Mouse (Mus musculus): ENCODE results near the gene AL607142.1.

AL607142.1 gene

DNA sequence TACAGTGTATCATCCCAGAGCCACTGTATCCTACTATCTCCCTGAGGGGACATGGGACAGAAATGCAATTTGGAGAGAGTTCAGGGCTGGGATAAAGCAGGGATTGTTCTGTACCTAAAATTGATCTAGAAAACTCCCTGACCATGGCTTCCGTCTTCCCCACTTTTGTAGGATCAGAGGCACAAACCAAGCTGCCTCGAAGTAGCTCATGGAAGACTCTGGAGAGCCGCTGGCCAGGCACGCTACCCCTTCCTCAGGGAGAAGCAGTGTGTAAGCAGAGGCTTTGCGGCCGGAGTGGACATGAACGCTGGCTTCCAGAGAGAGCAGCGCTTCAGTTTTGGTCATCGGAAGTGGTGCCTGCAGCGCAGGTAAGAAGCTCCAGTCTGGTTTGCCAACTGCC, at the start of gene AL607142.1:
Gene AL607142.1 (plus strand): TSS at position 301 of the 400 bp plus-strand sequence.
- DNase-seq = no peak

DNA sequence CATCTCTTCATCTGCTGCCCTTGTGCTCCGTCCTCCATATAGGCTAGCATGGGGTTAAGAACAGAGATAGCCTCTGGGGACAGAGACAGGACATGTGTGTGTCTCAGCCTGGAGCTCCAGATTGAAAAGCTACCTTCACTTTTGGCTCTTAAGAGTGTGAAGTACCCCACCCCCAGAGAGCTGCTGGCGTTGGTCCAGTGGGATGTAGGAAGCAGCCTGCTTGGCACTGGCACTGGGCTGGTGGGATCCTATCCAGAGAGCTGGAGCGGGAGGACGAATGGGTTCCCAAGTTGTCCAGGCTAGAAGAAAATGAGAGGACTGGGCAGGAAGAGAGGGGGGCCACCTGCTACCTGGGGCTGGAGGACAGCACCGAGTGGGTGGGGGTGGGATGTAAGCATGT, 46.4 kb upstream of the AL607142.1 start:
- DNase-seq = no peak

DNA sequence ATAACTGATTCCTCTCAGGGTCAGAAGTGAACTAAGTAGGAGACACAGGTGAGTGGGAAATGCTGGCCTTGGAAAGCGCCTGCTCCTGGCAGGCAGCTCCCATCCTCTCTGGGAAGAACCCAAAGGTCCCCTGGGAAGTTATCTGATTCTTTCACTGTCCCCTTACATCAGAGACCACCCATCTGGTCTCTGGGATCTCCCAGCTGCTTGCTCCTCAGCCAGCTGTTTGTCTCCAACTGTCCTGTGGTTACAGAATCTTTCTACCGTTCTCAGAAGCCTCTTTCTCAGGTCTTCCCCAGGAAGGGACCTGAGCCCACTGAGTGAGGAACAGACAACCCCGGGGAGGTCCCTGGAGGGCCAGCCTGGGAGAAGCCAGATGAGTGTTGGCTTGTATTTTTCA, 42.4 kb upstream of the AL607142.1 start:
- no peak for DNase-seq

DNA sequence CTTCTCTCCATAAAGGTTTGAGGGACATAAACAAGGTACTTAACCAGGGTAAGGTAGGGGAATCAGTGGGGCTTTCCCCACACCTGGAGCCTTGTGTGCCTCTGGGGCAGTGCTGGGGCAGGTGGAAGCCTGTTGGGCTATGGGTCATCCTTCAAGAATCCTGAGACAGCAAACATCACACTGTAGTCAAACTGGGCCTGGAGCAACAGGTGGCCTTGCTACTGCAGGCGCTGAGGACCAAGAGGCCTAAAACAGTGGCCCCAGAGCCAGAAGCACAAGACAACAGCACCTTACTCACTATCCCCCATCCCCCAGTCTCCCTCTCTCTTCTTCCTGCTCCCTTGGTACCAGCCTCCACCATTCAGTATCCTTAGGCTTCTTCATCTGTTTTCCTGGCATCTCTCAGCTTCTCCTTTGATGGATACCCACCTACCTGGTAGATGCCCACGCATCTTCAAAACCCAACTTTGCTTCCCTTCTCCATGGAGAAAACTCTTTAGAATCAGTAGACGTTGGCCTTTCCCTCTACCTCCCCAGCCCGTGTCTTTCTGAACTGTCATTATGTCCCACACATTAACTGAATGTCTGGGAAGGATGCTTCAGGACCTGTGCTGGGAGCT, 41.5 kb upstream of the AL607142.1 start:
- DNase-seq = no peak

DNA sequence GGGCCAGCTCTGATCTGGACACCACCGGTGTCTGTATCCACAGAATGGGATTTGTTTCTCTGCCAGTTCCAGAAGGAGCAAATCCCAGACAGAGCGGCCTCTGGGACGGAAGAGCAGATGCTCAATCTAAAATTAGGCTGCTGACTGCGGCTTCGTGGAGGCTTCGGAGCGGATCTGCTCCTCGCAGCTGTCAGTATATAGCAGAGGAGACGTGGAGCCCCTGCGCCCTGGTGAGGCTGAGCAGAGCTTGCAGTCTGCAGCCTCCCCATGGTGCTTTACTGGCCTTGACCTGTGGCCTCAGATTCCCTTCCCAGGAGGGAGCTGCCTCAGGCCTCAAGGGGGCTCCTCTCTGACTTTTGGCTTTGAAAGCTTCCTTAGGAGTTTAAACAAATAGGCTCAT, 40.7 kb upstream of the AL607142.1 start:
- DNase-seq = no peak

DNA sequence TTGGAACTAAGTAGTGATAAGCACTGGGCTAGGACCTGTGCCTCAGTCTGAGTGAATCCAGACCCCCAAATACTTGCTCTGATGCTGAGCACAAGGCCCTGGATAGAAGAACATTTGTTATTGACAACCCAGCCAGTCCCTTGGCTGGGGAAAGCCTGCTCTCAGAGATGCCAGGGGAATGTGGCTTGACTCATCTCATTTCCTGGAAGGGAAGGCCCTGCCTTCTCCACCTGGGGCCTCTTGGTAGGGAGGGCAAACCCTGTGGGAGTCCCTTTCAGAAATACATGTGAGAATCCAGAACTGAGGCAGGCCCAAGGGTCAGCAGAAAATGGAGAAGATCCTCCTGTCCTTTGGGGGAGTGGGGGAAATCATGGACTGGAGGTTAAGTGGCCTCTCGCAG, 37.1 kb upstream of the AL607142.1 start:
- DNase-seq = no peak

DNA sequence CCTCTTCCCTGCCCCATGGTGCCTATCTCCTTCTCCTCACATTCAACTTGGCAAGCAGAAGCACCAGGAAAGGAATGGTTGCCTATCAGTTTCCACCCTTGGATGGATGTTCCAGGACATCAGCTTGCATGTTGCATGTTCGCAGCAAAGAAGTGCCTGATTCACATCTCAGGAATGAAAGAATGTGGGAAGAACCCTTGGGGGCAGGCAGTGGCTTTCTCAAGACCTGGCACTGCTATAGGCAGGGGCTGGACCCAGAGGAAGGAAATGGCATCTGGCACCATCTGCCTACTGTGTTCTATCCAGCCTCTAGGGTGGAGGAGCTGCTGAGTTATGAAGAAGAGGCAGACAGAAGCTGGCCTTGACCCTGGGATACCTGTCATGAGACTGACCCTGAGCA, 34.9 kb upstream of the AL607142.1 start:
- DNase-seq = no peak

DNA sequence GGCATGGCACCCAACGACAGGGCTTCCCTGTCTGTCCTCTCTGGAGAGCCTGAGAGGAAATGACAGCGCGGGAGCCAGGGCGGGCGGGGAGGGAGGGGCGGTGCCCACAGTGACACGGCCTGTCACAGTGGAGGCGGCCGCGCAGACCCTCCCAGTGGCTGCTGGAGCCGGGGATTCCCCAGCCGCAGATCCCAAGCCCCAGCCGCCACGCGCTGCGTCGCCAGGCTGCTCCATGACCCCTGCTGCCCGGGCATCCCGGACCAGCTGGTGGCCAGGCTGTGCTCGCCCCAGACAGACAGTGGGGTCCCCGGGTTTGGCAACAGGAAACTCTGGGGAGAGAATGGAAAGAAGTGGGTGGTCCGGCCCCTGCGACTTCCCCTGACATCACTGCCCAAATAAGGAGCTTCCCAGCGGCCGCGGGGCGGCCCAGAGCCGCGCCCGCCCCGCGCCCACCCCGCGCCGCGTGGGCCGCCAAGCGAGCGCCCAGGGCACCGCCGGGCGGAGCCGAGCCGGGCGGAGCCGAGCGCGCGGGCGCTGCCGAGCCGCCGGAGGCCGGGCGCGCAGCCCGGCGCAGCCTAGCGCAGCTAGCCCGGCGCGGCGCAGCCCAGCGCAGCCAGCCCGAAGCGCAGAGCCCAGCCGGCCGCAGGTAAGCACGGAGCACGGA, 32.3 kb upstream of the AL607142.1 start:
- peak; percentile 51 to 59 for DNase-seq

DNA sequence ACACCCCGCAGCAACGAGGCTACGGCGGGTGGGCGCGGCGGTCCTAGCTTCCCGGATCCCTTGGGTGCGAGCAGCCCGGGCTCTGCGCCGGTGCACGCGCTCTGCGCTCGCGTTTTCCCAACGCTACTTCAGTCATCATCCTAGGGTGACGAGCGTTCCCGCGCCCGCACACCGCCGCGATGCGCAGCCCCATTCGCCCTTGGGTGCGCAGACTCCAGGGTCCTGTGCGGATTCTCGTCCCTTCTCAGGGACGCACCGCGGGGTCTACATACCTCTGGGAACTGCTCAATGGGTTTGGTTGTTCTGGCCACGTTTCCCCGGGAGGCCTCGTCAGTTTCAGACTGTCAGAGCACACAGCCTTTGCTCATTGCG, 31.8 kb upstream of the AL607142.1 start:
- DNase-seq = peak; percentile 32 to 42

DNA sequence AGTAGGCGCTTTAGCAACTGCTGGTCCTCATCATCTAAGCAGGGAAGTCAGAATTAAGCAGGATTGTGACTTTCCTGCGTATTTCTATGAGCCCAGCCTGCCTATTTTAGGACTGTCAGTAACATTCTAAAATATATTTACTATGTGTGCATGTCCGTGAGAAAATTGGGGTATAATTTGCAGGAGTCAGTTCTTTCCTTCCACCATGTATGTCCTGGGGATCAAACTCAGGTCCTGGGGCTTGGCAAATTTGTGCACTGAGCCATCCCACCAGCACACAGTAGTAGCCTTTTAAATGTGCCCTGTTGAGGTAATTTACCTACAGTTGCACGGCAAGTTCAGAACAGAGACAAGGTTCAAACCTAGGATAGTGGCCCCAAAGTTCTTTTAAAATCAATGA, 28.5 kb upstream of the AL607142.1 start:
- no peak for DNase-seq

DNA sequence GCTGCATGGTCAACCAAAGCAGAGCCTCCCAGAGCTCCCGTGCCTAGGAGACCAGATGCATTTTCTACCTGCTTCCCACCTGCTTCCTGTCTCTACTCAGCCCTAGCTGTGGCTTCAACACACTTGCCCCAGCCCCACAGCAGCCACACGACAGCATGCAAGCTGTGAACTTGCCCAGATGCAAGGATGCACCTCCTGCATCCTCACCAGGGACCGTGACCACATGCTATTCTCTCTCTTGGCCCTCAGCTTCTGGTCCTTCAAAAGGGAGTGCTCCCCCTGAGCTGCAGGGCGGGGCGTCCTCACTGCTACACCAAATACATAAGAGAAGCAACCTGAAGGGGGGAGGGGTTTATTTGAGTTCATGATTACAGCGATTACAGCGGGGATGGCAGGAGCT, 27.8 kb upstream of the AL607142.1 start:
- DNase-seq = no peak

DNA sequence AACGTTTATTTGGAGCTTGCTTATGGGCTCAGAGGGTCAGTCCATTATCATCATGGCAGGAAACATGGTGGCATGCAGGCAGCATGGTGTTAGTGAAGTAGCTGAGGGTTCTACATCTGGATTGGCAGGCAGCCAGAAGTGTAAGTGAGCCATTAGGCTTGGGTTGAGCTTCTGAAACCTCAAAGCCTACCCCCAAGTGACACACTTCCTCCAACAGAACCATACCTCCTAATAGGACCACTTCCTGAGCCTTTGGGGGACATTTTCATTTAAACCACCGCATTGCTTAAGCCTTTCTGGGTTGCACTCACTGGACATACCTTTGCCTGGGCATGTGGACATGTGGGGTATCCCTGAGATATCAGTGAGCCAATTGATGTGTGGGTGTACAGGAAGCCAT, 23.3 kb upstream of the AL607142.1 start:
- no peak for DNase-seq

DNA sequence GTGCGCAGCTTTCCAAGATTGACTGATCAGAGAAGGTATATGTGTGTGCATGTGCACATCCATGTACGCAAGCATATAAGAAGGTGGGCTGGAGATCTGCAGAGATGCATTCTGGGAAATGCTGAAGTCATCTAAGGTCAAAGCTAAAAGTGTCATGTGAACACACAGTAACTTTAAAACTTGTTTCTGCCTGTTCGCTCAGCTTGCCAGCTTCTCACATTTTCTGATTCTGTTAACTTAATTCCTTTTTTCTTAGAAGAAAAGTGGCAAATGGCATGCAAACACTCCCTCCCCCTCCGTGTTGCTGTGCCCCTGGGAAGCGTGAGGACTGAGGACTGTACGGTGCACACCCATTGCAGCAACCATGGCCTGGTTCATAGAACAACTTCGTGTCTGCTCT, 22.3 kb upstream of the AL607142.1 start:
- no peak for DNase-seq

DNA sequence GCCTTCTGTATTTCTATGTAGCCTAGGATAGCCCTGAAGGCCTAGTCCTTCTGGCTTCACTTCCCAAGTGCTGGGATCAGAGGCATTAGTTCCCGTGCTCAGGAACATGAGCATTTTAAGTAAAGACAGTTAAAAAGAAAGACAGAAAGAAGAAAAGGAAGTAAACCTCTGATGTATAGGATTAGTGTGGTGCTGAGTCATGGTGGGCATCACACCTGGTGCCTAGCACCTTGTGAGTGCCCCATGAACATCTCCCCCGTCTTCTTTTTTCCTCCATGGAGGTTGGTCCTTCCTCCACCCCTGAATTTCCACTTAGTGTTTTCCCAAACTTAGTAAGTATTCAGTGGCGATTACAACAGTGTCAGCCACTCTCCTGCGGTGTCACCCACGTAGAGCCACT, 20.2 kb upstream of the AL607142.1 start:
- DNase-seq = no peak

DNA sequence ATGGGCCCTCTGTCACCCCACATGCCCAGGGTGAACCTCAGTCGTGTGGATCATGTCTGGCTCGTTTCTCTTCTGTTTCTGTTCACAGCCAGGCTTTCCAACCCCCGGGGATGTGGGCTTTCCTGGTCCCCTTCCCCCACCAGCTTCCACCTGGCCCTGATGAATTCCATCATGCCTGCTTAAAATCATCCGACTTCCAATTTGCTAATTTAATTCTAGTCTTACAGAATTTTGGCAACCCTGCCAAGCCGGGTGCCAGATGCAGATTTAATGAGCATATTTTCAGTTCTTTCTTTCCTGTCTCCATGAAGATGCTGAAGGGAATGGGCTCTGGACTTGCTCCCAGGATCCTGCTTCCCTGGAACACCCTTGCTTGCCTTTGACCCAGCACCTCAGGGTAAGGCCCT, 19.7 kb upstream of the AL607142.1 start:
- no peak for DNase-seq

DNA sequence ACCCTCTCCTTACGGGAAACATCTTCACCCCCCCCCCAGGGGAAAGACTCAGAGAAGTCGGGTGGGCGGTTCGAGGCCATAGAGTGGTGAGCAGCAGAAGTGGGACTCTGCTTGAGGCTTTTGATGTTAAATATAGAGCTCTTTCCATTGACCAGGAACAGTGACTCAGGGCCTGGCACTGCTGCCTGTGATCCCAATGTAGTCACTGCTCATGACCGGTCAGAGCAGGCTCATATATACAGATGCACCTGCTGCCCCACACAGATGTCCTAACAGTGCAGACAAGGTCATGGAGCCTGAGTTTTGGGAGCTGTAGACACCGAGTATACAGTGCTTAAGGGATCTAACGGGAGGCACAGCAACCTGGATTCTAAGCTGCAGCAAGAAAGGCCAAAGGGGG, 18.9 kb upstream of the AL607142.1 start:
- DNase-seq = no peak

DNA sequence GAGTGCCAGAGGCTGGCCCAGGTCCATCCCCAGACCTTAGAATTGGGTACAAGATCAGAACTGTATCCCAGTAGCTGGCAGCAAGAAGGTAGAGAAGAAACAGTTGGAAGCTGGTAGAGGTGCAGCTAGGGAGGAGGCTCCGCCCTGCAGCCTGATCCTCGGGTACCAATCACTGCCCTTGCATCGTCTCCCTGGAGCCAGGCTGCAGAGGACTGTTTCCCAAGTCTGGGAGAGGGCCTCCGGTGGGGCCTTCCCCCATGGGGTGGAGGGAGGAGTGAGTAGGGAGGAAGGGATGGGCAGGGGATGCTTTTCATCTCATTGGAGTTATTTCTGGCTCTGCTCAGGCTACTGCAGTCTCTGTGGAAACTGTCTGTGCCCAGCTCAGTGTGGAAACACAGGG, 17.7 kb upstream of the AL607142.1 start:
- DNase-seq = no peak

DNA sequence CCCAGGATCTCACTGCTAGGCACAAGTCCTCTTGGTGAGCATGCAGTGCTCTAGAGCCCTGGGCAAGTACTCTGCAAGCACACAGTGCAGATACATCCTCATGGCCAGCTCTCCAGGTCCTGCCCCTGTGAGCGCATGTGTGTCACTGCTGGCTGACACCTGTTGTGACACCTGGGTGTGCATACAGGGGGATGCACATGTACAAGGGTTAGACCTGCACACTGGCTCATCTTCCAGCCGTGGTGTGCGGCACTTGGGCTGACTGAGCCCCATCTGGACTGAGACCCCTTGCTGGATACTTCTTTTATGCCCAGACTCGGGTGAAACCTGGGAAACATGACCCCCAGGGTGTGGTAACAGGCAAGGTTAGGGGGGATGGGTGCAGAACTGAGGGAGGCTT, 16.5 kb upstream of the AL607142.1 start:
- no peak for DNase-seq

DNA sequence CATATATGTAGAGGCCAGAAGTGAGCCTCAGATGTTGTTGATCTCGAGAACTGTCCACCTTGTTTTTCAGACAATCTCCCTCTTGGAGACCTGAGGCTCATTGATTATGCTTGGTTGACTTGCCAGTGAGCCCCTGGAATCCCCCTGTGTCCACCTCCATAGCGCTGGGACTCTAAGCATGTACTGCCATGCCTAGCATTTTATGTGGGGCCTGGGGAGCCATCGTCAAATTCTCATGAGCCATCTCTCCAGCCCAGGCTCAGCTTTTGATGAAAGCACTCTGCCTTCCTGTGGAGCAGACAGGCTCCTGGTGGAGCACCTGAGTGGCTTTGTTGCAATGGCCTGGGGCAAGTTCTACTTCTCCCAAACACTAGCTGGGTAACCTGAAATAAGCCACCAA, 14.9 kb upstream of the AL607142.1 start:
- DNase-seq = no peak

DNA sequence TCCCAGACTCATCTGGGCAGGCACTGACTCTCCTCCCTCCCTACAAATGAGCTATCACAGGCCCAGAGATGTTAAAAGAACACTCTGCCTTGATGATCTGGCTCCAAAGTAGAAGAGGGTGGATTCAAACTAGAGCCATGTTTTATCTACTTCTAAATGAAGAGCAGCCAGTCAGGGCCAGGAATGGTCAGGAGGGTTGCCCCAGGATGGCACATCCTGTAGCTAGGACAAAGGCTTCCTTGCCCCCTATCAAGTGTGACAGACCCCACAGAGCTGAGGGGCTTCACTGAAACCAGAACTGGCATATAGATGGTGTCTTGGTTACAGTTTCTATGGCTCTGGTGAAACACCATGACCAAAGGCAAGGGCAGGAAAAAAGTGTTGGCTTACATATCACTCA, 12.3 kb upstream of the AL607142.1 start:
- no peak for DNase-seq

DNA sequence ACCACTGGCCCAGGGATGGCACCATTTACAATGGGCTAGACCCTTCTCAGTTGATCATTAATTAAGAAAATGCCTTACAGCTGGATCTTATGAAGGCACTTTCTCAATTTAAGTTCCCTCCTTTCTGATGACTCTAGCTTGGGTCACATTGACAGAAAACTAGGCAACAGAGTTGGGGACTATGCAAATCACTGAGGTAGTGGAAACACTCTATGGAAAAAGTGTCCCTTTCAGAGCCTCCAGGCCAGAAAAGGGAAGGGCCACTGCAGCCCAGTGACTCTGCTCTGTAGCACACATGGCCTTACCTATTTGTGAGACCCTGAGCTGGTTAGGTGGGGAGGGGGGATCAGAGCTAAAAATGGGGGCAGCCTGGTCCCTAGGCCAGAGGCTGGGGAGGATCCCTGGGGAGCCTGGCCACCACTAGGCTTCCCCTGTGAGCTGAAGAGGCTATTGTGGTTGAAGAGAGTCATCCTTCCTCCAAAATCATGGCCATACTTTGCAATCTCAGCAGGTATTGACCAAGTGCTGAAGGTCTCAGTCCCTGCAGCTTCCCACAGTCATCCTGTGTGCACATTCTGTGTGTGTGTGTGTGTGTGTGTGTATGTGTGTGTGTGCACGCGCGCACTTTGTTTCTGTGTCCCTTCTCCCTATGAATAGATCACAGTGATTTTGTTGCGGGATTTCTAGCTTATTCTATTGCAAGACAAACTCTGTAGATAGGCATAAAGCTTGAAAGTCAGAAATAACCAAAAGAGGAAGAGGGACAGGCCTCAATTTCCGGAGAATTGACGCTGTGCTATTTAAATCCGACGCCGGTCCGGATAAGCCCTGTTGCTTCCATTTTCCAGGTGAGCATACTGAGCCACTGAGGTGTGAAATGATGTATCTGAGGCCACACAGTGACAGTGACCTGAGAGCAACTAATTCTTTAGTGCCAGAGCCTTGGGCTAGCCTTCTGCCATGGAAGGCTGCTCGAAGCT, 11.5 kb upstream of the AL607142.1 start:
- peak; percentile 68 to 71 for DNase-seq

DNA sequence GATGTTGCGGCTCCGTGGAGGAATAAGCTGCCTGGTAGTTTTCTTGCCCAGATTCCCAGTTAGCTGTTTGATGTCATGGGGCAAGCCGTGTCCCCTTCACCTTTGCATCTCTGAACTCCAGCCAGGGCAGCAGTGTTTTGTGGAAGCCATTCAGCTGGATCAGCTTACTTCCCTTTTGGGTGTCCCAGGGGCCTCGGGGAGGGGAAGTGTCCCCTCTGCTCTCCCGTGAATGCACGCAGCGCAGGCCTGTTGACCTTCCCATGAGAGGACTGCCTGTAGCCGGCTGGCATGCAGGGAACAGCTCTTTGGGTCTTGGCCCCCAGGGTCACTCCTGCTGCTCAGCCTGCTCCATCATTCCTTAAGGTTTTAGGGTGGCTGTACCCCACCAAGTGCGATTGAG, 10.7 kb upstream of the AL607142.1 start:
- DNase-seq = peak; percentile 84 to 88

DNA sequence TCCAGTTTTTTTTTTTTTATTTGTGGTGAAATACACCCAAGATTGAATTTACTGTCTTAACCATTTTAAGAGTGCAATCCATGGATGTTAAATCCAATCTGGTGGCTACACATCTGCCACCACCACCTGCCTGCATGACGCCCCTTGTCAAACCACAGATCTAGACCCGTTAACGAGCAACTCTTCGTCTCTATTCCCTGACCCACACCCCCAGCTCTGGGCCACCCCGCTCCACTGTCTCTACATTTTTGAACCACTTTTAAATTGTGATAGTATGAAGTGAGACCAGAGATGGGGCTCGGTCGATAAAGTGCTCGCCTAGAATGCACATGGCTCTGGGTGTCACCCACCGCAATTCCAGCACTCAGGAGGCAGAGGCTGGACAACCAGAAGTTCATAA, 8.3 kb upstream of the AL607142.1 start:
- no peak for DNase-seq

DNA sequence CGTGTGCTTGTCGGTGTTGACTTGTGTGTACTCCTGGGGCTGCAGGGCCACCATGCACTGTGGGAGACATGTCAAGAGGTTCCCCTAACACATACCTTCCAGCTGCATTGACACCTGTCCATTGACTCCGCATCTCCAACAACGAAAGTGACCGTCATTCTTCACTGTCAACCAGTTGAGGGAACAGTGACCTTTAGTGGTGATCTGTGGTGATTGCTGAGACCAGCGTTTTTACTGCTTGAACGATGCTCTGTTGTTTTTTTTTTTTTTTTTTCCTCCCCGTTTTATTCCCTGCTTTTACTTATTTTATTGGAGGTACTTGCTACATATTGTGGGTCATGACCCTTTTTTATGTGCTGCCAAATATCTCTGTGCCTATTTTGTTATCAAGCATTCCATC, 7.3 kb upstream of the AL607142.1 start:
- DNase-seq = no peak

Data from B cell, adult 2 months (primary cell).